Mouse (Mus musculus) thymus, postnatal 0 days (tissue): ENCODE results near the gene Naa50. TPM values are rescaled to one million over a fixed set of nuclear protein-coding genes. Genes with fewer than 3 reads are reported as not detected.
A peak's percentile ranks its signal among the peaks of the same experiment; 100 is the strongest.

Experiments used
- DNase-seq: peaks from one replicate; pipeline ENCODE4 v3.0.0-alpha.2; 2015; ENCODE audit warnings: low spot score
- polyA plus RNA-seq: library from polyadenylated mRNA; unstranded; fragments of >200 nt; fragmentation: Nextera tagmentation; extraction: Ambion mirVana; gene quantifications from 2 replicates; pipeline ENCODE4 v1.2.1, GENCODE M21; 2015

Naa50 gene
- polyA plus RNA-seq, 1 experiment from 2014 or later = 87.4 TPM

DNA sequence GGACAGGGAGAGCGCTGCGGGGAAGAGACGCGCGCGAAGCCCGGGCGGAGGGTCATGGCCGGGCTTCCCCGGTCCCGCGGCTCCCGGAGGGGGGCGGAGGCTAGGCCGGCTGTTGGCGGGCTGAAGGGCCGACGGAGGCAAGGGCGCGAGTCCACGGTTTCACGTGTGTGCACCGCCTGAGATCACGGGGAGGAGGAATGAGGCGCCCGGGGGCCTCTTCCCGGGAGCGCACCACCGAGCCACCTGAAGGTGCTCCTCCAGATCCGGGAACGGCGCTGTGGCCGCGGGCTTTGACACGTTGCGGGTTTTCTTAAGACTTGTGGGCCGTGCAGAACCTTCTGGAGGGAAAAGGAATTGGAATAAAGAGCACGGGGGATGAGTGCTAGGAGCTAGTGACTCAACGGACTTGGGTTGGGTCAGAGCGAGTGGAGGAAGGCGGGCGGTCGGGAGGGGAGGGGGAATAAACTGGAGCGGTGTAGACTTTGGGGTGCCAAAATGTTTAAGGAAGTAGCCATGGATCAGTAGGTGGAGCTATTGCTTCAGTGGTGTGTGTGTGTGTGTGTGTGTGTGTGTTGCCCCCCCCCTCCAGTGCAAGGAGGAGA, 657 bp downstream of the Naa50 start:
- DNase-seq = peak; percentile 79

DNA sequence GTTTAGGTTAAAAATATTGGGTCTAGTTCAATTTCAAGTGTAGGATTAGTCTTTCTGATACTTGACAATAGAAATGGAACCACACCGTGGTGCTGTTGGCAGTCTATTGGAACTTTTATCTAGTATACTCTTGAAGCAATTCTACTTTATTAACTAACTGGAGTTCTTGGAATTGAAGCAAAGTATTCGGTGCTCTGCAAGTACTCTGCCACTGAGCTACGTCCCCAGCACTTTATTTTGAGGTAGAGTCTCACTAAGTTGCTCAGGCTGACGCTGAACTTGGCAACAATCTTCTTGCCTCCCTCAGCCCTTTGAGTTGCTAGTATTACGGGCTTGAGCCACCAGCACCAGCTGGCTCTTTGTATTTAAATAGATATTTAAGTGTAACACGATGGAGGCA, 1.9 kb downstream of the Naa50 start:
- no peak for DNase-seq

DNA sequence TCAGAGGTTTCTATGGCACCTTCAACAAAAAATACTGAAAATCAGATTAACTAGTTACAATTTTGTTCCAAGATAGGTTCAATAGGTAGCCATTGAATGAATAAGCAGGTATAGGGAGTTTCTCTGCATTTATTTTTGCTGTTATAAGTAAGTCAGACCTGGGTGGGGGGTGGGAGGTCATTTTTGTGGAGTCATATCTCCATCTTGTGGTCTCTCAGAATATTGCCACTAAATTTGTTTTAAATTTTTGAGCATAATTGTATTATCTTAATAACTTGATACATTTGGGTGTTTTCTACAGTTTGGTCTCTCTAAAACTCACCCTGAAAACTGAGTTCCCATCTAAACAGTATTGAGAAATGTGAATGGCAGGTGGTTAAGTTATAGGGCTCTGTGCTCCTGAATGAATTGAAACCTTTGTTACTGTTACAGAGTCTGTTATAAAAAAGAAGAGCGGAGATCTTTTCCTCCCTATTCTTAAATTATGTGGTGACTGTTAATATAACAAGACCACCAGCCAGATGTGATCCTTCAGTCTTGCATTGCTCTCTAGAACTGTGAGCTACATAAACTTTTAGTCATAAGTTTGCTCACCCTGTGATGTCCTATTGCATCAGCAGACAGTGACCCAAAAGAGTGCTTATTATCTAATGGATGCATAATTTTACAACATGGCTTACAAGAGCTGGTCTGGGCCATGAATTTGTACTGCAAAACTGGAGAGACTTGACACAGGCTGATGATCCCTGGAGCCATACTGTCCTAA, 9.6 kb downstream of the Naa50 start:
- DNase-seq = peak; percentile 29

DNA sequence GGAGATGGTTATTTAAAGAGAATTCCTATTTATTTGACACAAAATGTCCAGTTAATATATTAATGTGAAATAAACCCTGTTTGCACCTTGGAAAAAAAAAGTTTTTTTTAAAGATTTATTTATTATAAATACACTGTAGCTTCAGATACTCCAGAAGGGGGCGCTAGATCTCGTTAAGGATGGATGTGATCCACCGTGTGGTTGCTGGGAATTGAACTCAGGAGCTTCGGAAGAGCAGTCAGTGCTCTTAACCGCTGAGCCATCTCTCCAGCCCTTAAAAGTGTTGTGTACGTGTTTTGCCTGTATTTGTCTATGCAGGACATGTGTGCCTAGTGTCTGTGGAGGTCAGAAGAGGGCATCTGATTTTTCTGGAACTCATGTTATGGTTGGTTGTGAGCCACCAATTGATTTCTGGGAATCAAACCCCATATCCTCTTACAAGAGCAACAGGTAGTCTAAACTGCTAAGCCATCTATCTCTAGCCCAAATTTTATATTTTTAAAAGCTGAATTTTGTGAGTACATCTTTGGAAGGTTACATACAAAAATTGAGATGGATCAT, 14.9 kb downstream of the Naa50 start:
- no peak for DNase-seq

DNA sequence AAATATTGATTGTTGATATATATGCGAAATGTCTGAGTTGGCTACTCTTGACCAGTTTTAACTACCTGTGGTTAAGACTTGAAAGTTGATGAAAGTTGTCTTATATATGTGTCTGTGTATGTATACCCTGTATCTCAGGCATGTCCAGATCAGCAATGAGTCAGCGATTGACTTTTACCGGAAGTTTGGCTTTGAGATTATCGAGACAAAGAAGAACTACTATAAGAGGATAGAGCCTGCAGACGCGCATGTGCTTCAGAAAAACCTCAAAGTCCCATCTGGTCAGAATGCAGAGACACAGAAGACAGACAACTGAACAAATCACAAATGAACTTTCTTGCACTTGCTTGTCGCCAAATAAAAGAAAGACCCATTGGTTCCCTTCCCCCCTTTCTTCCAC, 19.7 kb downstream of the Naa50 start:
- no peak for DNase-seq

DNA sequence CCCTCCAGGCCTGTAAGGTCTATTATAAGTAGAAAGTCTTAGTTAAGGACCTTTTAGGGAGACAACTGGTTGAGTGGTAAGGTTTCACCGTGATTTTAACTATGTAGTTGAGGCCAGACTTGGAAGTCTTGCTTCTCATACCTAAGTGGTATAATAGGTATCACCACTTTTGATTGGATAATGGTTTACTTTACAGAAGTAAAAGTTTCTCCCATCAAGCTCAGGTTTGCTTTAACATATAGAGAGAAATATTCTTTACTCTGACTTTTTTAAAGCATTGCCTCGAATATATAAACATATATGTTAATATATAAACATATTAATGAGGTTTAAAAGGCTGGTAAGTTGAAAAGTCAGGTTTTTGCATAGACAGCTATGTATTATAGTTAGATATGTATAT, 24.2 kb downstream of the Naa50 start:
- no peak for DNase-seq

DNA sequence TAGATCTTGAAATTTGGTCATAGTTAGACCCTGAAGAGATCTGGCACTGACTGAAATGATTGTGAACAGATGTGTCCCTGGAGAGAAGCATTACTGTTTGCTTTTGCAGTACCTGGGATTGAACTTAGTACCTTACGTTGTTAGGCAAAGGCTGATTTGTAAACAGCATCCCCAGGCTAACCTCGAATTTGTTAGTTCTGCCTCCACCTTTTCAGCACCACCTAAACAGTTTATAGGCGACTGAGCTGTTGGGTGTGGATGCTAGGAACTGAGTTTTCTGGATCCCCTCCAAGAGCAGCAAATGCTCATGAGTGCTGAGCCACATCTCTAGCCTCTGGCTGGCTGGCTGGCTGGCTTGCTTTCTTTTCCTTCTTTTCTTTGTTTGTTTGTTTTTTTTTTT, 25.6 kb downstream of the Naa50 start:
- DNase-seq = no peak

DNA sequence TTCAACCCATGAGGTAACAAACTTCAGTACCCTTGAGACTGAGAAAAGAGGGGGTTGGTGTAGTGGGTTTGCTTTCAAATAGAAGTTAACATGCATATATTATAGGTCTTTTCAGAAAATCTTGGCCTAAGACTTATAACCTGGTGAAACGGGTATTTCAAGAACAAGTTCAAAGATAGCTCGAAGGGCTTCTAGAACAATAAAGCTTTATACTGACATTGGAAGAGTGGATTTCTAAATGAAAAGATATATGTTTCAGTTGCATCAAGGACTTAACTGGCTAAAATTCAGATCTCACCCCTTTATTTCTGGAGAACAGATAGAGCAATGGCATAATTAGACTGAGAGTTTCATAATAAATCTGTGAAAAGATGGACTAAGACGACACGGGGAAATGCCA, 29.4 kb downstream of the Naa50 start:
- no peak for DNase-seq

DNA sequence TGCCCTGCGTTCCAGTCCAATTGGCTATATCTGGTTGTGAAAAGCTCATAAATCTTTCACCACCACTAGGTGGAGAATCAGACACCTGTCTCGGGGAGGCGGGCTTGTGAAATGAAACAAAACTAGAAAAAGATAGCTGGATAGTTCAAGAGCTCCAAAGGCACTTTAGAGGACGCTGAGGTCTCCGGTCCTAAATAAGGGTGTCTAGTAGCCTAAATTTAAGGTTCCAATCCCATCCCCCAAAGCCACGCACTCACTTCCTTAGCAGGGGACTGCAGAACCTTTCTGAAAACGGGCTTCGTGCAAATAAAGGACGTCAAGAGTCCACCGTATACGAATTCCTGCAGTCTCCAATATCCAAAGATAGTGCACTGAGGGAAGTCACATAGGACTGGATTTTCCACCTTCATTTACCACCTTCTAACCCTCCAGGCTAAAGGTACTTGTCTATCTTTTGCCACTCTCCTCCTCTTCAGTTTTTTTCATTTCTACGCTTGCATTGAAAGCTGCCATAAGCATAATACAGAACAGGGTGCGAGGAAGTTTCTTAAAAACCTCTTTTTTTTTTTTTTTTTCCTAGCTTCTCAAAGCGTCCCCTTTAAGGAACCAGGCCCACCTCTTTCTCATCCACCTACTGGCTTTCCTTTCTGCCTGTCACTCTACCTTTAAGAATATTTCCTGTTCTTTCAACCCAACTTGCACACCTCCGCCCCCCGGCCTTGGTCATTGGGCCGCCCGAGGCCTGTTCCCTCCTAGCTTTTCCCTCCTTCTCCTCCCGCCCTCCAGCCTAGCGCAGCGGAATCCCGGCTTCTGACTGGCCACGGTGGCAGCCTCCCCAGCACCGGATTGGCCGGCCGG, 32.9 kb downstream of the Naa50 start:
- DNase-seq = peak; percentile 99

DNA sequence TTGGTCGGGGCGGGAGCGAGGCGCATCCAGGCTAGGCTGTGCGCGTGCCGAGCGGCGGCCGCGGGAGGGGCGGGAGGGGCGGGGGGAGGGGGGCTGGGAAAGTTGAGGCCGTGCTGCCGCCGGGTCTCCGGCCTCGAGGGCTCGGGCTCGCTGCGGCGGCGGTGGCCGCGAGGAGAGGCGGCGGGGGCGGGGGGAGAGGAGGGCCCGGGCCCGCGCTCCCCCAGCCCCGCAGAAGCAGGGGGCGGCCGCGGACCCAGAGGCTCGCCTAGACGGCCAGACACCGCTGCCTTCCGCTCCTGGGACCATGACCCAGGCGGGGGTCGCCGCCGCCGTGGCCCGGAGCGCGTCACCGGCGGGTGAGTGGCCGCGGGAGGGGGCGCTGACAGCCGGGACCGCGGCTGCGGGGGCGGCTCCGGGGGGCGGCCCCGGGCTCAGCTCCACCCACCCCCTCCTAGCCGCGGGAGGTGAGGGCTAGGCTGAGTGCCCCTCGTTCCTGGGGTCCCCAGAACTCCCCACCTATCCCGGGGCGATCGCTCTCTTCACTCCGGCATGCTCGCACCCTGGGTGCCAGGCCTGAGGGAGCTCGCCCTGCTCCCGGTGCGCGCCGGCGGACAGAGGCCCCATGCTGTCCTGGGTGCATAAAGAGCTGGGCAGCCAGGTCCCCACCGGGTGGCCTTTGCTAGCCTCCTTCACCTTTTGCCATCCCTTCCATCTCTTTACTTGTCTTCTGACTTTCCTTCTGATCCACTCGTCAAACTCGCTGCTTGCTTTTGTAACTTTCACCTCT, 33.7 kb downstream of the Naa50 start, which contains the start of gene Usf3:
Gene Usf3, plus strand, starts transcription at position 92 of the 787 bp plus-strand sequence.
- peak; percentile 66 for DNase-seq

DNA sequence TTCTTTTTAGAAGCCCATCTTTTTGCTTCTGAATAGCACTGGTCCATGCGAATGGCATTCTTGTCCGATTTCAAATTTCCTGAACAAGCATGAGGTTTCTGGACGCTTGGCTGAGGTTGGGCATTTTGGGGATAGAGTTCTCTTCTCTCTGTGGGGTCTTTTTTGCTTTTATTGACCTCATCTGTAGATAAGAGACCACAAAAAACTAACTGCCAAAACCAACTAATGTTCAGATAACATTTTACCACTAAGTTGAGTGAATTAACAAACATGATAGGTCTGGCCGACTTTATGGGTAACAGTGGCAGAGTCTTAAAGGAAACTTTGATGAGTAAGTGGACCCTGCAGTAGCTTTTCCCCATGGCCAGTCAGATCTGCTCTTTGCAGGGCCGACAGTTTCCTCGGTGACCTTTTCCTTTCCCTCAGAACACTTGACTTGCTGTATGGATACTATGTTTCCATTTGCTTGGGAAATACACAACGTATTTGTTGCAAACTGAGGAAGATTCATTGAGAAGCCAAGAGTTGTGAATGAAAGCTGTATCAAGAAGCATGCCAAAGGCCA, 34.4 kb downstream of the Naa50 start:
- DNase-seq = no peak

DNA sequence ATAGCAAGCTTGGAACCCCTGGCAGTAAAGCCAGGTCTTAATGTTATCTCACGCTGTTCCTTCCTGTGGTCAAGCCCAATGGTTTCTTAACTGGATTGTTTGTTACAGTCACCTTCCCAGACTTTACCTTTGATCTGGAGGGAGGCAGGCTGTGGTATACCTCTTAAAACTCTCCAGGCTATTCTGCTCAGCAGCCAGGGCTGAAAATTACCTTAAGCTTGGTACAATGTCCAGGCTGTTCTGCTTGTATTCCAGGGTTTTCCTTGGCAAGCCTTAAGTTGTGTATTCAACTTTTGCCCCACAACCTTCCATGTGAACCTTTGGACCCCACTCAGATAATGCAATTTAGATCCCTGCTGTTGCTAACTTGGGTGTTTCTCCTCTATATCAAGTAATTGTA, 35.4 kb downstream of the Naa50 start:
- DNase-seq = no peak

DNA sequence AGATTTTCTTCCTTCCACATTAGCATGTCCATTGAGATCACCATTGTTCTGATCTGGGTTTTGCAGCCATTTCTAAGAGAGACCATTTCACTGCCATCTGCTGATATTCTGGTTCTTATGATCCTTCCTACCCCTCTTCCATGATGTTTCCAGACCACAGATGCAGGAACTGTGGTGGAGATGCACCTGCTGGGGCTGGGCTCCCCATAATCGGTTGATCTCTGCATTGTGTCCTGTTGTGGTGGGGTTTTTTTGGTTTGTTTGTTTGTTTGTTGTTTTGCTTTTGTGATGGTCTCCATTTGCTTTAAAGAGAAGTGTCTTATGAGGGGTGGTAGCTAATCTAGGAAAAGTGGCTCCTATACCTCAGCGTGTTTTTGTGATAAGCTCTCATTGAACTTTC, 36.9 kb downstream of the Naa50 start:
- no peak for DNase-seq

DNA sequence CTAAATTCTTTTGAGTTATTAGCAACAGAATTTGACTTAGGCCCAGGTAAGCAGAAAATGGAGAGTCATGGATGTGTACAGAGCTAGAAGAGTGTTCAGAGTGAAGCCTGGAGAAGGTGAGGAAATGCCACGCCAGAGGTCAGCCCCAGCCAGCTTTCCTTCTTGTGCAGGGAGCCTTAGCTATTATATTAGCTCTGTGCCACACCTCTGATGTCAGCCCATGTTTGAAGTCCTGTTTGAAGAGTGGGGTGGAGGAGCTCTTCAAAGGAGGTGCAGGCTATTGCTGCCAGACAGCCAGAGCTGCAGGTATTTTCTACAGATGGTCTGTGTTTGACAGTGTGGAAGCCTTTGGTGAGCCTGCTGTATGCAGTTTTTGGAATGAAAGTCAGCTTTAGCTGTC, 38.9 kb downstream of the Naa50 start:
- DNase-seq = no peak

DNA sequence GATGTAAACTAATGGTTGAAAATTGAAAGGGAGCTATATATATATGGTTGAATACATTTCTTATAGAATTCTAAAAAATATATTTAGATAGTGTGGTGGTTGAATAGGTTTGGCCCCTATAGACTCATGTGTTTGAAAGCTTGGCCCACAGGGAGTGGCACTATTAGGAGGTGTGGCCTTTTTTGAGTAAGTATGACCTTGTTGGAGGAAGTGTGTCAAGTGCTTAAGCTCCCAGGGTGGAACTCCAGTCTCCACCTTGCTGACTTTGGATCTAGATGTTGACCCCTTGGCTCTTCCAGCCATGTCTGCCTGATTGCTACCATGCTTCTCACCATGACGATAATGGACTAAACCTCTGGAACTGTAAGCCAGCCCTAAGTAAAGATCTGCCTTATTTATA, 43.0 kb downstream of the Naa50 start:
- no peak for DNase-seq

DNA sequence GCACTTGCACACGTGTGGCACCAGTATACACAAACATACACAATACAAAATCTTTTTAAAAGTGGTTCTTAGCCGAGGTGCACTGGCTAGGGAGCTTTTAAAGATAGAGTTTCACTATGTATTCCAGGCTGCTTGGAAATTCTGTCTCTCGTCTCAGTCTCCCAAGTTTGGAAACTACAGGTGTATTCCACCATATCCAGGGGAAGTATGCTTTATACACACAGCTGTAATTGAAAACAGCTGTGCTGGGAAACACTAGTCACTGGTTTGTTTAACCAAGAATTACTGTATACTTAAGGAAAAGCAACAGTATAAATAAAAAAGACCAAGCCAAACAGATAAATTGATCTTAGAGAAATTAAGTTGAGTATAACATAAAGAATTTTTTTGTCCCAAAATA, 45.1 kb downstream of the Naa50 start:
- DNase-seq = no peak

DNA sequence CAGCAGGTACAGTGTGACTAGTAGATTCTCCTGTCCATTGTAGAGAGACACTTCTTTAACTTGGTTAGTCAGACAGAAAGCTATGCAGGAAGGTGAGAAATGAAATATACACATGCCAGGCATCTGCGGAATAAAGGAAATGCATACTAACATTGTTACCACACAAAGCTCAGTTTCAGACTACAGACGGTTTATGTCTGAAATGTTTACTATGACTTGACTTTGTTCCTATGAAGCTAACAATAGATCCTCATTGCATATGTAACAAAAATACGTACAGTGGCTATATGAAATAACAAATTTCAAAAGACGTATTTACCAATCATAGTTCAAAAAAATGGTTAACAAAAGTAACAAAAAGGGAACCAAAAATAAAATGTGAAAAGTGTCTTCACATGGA, 47.5 kb downstream of the Naa50 start:
- no peak for DNase-seq

DNA sequence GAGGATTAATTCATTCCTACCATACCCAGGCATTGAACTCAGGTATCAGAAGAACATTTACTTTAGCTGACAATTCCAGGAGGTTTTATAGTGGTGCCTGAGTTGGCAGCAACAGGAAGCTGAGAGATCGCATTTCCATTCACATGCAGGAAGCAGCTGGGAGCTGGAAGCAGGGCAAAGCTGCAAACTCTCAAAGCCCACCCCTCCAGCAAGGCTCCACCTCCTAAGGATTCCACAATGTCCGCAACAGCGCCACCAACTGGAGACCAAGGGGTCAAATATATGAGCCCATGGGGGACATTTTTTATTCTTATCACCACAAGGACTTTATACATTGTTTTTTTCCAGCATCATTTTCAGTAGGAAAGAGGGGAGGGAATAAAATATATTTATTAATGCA, 49.1 kb downstream of the Naa50 start:
- DNase-seq = no peak

DNA sequence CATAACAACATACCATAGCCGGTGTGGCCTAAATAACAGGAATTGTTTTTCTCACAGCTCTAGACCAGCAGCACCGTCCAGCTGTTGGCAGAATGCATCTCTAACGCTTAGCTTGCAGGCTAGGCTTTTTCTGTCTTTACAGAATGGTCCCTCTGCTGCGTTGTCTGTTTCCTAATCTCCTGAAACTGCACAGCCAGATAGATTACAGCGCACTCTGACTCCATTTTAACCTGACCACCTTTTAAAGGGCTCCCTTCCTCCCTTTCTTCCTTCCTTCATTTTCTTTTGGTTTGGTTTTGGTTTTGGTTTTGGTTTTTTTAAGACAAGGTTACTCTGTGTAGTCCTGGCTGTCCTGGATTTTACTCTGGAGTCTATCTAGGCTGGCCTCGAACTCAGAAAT, 50.4 kb downstream of the Naa50 start:
- DNase-seq = no peak

DNA sequence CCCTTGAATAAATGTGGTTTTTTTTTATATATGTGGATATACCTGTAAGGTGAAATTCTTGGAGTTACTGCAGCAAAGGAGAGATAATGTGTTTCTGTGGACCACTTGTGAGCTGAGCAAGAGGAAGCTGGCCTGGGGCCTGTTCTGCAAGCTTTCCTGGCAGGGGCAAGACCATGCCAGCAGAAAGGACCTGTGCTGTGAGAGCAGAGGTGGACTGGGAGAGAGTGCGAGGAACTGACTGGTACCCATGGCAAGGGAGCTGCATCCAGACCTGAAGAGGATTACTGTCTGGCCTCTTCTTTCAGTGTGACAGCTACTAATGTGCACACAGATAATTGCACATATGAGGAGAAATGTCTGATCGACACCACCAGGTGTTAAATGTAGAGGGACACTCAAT, 51.3 kb downstream of the Naa50 start:
- no peak for DNase-seq
